Mouse (Mus musculus): ENCODE data around the gene C3. TPM values are rescaled to one million over a fixed set of nuclear protein-coding genes. Genes with fewer than 3 reads are reported as not detected.

C3 gene
- total RNA-seq, 2 experiments from 2014 or later, result 231 to 623 TPM

DNA sequence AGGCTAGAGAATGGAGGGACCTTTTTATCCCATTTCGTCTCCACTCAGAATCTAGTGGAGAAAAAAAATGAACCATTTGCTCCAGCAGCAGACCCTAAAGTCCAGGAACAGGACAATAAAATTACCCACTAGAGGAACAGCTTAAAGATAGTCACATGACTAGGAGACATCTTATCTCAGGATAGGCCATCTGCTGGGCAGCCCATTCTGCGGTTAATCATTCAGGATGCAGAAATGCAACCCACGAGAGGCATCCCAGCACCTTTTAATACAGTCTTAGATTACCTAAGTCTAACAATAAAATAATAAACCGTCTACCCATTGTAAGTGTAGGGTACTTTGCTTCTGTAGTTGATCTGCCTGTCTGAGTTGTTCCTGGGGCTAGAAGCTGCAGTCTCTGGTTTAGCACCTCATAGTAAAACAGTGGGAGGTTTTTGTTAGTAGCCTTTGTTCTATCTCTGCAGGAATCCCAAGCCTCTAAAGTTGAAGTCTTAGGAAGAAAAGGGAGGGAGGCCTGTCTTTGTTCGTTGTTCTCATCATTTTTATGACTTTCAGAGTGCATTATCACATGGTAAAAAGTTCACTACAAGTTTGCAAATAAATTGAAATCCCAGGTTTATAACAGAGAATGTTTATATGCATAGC lies 57.2 kb downstream of the C3 start:
- no peak for DNase-seq

DNA sequence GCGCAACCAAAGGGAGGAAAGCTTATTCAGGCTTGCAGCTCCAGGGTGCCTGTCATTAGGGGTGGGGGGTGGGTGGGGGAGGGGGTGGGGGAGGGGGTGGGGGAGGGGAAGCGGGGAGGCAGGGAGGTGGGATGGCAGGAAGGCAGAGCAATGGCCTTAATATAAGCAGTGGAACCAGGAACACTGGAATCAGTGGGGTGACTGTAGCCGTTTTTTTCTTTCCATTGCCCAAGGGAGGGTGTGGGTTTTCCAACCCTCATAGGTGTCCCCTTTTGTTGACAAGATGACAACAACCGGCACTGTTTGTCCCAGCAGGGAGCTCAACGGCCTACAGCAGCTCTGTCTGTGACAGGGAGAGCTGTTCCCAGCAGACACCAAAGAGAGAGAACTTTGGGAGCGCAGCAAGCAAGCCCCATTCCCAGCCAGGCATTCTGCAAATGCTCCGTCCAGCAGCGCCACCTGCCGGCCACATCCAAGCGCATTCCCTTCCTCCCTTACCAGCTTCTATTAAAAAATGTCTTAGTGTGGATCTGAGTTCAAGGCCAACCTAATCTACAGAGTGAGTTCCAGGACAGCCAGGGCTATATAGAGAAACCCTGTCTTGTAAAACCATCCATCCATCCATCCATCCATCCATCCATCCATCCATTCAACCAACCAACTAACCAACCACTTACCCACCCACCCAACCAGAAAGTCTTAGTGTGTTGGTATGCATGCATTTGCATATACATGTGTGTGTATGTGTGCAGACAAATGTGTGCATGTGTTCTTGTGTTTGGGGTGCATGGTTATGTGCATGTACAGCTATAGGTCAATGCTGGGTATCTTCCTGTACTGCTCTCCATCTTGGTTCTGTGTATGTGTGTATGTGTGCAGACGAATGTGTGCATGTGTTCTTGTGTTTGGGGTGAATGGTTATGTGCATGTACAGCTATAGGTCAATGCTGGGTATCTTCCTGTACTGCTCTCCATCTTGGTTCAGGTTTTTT lies 60.8 kb downstream of the C3 start:
- peak; percentile 88 to 94 for DNase-seq

Small RNA genes lying within 50 kb of the gene (microRNA-seq; reads per million reads assigned to microRNA genes)
- not detected for gene Mir6978

Other genes with a start within 250 kb of the C3 start
- gene Acer1, start 246.0 kb downstream of the C3 start, total RNA-seq (2021), result under 1 TPM in 1 of 2 experiments, not detected in 1; 0.23 TPM
- gene Clpp, start 237.8 kb downstream of the C3 start, total RNA-seq (2021), result 100 to 1,000 TPM; 110 to 114 TPM
- 10 to 100 TPM; 50.3 to 83.8 TPM for gene Alkbh7, start 230.8 kb downstream of the C3 start, total RNA-seq (2021)
- gene Pspn, start 228.1 kb downstream of the C3 start, total RNA-seq (2021), result 1 to 10 TPM in 1 of 2 experiments, under 1 TPM in 1; 0.76 to 2.7 TPM
- 10 to 100 TPM; 44.3 to 65.3 TPM for gene Gtf2f1, start 216.8 kb downstream of the C3 start, total RNA-seq (2021)
- gene Gm17949, start 216.7 kb downstream of the C3 start, total RNA-seq (2021), result not detected
- gene Khsrp, start 196.6 kb downstream of the C3 start, total RNA-seq (2021), result 10 to 100 TPM; 97.1 to 97.2 TPM
- gene Slc25a41, start 186.5 kb downstream of the C3 start, total RNA-seq (2021), result not detected
- under 1 TPM in 1 of 2 experiments, not detected in 1; 0.82 TPM for gene Crb3, start 169.0 kb downstream of the C3 start, total RNA-seq (2021)
- gene Slc25a23, start 168.3 kb downstream of the C3 start, total RNA-seq (2021), result 10 to 100 TPM; 76.6 to 80.3 TPM
- gene Dennd1c, start 149.6 kb downstream of the C3 start, total RNA-seq (2021), result 1 to 10 TPM; 1.3 to 2.8 TPM
- gene Tubb4a, start 140.4 kb downstream of the C3 start, total RNA-seq (2021), result 1 to 10 TPM; 3.7 to 4.2 TPM
- under 1 TPM; 0.23 to 0.40 TPM for gene Tnfsf9, start 122.8 kb downstream of the C3 start, total RNA-seq (2021)
- gene Cd70, start 78.4 kb downstream of the C3 start, total RNA-seq (2021), result not detected
- gene Tnfsf14, start 34.0 kb downstream of the C3 start, total RNA-seq (2021), result under 1 TPM; 0.17 to 0.20 TPM
- gene Gpr108, start 20.3 kb upstream of the C3 start, total RNA-seq (2021), result 10 to 100 TPM; 78.7 to 94.2 TPM
- gene Trip10, start 21.3 kb upstream of the C3 start, total RNA-seq (2021), result 10 to 100 TPM; 50.1 to 52.0 TPM
- 1 to 10 TPM; 2.2 to 2.9 TPM for gene Vav1, start 51.0 kb upstream of the C3 start, total RNA-seq (2021)
- 10 to 100 TPM in 1 of 2 experiments, 1 to 10 TPM in 1; 5.1 to 11.0 TPM for gene Adgre1, start 130.6 kb upstream of the C3 start, total RNA-seq (2021)